Mouse (Mus musculus) liver, embryonic 14.5 days (tissue): ENCODE data around the gene Pacrg. TPM values are rescaled to one million over a fixed set of nuclear protein-coding genes. Genes with fewer than 3 reads are reported as not detected.

ENCODE experiments used
- ATAC-seq: fragments of 200-750 bp; cut with Nextera tagmentation; 2 replicates; pipeline ENCODE4 v1.8.0; 2017; ENCODE audit warnings: moderate number of reproducible peaks, mild to moderate bottlenecking, moderate library complexity; ENCODE audit not compliant: insufficient read depth
- DNase-seq, 3 experiments: peaks; one replicate each; pipeline ENCODE4 v3.0.0-alpha.2; 2012 to 2013; ENCODE audit warnings: low read depth in 3 of 3, low spot score in 3 of 3
- H3K27ac ChIP-seq: fragments of 300-500 bp; sonication (generic); 2 replicates; pipeline ENCODE4 v1.5.1; 2014; ENCODE audit warnings: moderate library complexity, mild to moderate bottlenecking, control low read depth, inconsistent platforms
- H3K27me3 ChIP-seq: fragments of 300-500 bp; sonication (generic); 2 replicates; pipeline ENCODE4 v1.6.1; 2014; ENCODE audit warnings: mild to moderate bottlenecking, low read length, moderate library complexity; ENCODE audit not compliant: control insufficient read depth, insufficient read depth
- H3K36me3 ChIP-seq: fragments of 300-500 bp; sonication (generic); replicated peaks from 2 replicates; pipeline ENCODE4 v1.6.1; 2014; ENCODE audit warnings: low read depth; ENCODE audit not compliant: control insufficient read depth, insufficient read depth
- H3K4me1 ChIP-seq, 2 experiments: fragments of 200-500 bp in 1 of 2; fragments of 300-500 bp in 1 of 2; sonication (generic) in 1 of 2; replicated peaks; 2 replicates each; pipeline ENCODE4 v1.6.1; 2012 to 2014; ENCODE audit warnings: antibody characterized with exemption in 1 of 2, inconsistent platforms in 1 of 2, low read length in 1 of 2; ENCODE audit not compliant: control insufficient read depth in 2 of 2, insufficient read depth in 2 of 2
- H3K4me2 ChIP-seq: fragments of 300-500 bp; sonication (generic); 2 replicates; pipeline ENCODE4 v1.6.1; 2014; ENCODE audit warnings: low read depth, mild to moderate bottlenecking, control low read depth, moderate library complexity
- H3K4me3 ChIP-seq, 2 experiments: fragments of 200-500 bp in 1 of 2; fragments of 300-500 bp in 1 of 2; sonication (generic) in 1 of 2; 2 replicates each; pipeline ENCODE4 v1.5.1; 2012 to 2014; ENCODE audit warnings: low read depth in 2 of 2, low read length in 2 of 2, mild to moderate bottlenecking in 2 of 2, control low read depth in 1 of 2, inconsistent platforms in 1 of 2, moderate library complexity in 1 of 2; ENCODE audit not compliant: insufficient read depth in 1 of 2
- H3K9ac ChIP-seq: fragments of 300-500 bp; sonication (generic); replicated peaks from 2 replicates; pipeline ENCODE4 v1.6.1; 2014; ENCODE audit warnings: mild to moderate bottlenecking, control low read depth, moderate library complexity
- H3K9me3 ChIP-seq: fragments of 300-500 bp; sonication (generic); 2 replicates; pipeline ENCODE4 v1.6.1; 2016; ENCODE audit warnings: low read length, mixed read lengths; ENCODE audit not compliant: control insufficient read depth
- CTCF ChIP-seq: IDR thresholded peaks from 2 replicates; pipeline ENCODE4 v1.5.1; 2016; ENCODE audit warnings: antibody characterized with exemption, low read depth, control low read depth
- EP300 ChIP-seq: IDR thresholded peaks from 2 replicates; pipeline ENCODE4 v1.6.1; 2016; ENCODE audit warnings: antibody characterized with exemption, low read depth
- WGBS: fragments of 180-500 bp; shearing (Covaris S2); extraction: QIAGEN DNeasy Blood & Tissue Kit; methylation state at CpG from one replicate; pipeline ENCODE4 v1.1.7; 2014; ENCODE audit not compliant: insufficient replicate concordance; 5-methylcytosine and 5-hydroxymethylcytosine counted together
- polyA plus RNA-seq, 2 experiments: library from polyadenylated mRNA; depleted of rRNA in 1 of 2; stranded (reverse) in 1 of 2; unstranded in 1 of 2; fragments of >200 nt; fragmentation: Nextera tagmentation in 1 of 2; extraction: Ambion mirVana in 1 of 2; gene quantifications; 2 replicates each; pipeline versions ENCODE4 v1.2.1 to v1.2.3; 2012 to 2014

Gene Pacrg
- polyA plus RNA-seq, 2 experiments, result 0.04 TPM; not detected in 1

- WGBS, result 26% methylated on average over 8 of the region's 8 CpGs
- DNase-seq (no peak), ATAC-seq (no peak)
- peak; percentile 40 for TF ChIP-seq CTCF
- no peak for TF ChIP-seq EP300
- Histone ChIP-seq H3K9me3 (no peaks in the 10 kb centered on the region), H3K4me2 (no peak overlapping the region), H3K4me1 (no peaks in the 10 kb centered on the region), H3K27ac (no peak overlapping the region), H3K4me3 (no peak overlapping the region), H3K36me3 (no peaks in the 10 kb centered on the region), H3K27me3 (no peaks in the 10 kb centered on the region), H3K9ac (no peak overlapping the region)
Observed at GRCm38 (mm10) chr17:10531024-10531423, 309.1 kb downstream of the Pacrg start.

- DNase-seq (no peak), ATAC-seq (no peak)
- no peak for TF ChIP-seq EP300
- TF ChIP-seq CTCF, result peak; percentile 31
- Histone ChIP-seq H3K9me3 (no peaks in the 10 kb centered on the region), H3K27ac (no peak overlapping the region), H3K4me1 (no peaks in the 10 kb centered on the region), H3K36me3 (no peaks in the 10 kb centered on the region), H3K4me3 (no peak overlapping the region), H3K4me2 (no peak overlapping the region), H3K27me3 (no peaks in the 10 kb centered on the region), H3K9ac (no peak overlapping the region)
- 32% methylated on average over 3 of the region's 3 CpGs for WGBS
Observed at GRCm38 (mm10) chr17:10529329-10529955, 310.7 kb downstream of the Pacrg start.

- no peak overlapping the region for H3K27ac ChIP-seq
- no peak for DNase-seq
- no peak for ATAC-seq
- no peaks in the 10 kb centered on the region for H3K36me3 ChIP-seq
- no peaks in the 10 kb centered on the region for H3K4me1 ChIP-seq
- no peak overlapping the region for H3K4me2 ChIP-seq
- TF ChIP-seq CTCF (no peak), EP300 (no peak)
- H3K27me3 ChIP-seq, result no peaks in the 10 kb centered on the region
- WGBS, result 55% methylated on average over 7 of the region's 7 CpGs
- no peak overlapping the region for H3K4me3 ChIP-seq
- no peak overlapping the region for H3K9ac ChIP-seq
- H3K9me3 ChIP-seq, result no peaks in the 10 kb centered on the region
Observed at GRCm38 (mm10) chr17:10521282-10521681, 318.8 kb downstream of the Pacrg start.

GRCm38 (mm10) chr17:10519506-10520155, 320.5 kb downstream of the Pacrg start:
- no peak overlapping the region for H3K4me2 ChIP-seq
- no peak for DNase-seq
- 51% methylated on average over 11 of the region's 11 CpGs for WGBS

GRCm38 (mm10) chr17:10514812-10515211, 325.3 kb downstream of the Pacrg start:
- DNase-seq, result no peak
- H3K4me3 ChIP-seq, result no peak overlapping the region

More at GRCm38 (mm10) chr17:10519506-10520155, 320.5 kb downstream of the Pacrg start:
- no peaks in the 10 kb centered on the region for H3K36me3 ChIP-seq
- H3K9me3 ChIP-seq, result no peaks in the 10 kb centered on the region
- no peak overlapping the region for H3K4me3 ChIP-seq
- no peak for TF ChIP-seq CTCF
- no peak for TF ChIP-seq EP300
- H3K27ac ChIP-seq, result no peak overlapping the region
- no peak overlapping the region for H3K9ac ChIP-seq
- H3K4me1 ChIP-seq, result no peaks in the 10 kb centered on the region
- no peak for ATAC-seq
- no peaks in the 10 kb centered on the region for H3K27me3 ChIP-seq

More at GRCm38 (mm10) chr17:10514812-10515211, 325.3 kb downstream of the Pacrg start:
- Histone ChIP-seq H3K9me3 (no peaks in the 10 kb centered on the region), H3K27me3 (no peaks in the 10 kb centered on the region), H3K36me3 (no peaks in the 10 kb centered on the region), H3K9ac (no peak overlapping the region), H3K27ac (no peak overlapping the region), H3K4me1 (no peaks in the 10 kb centered on the region), H3K4me2 (no peak overlapping the region)
- TF ChIP-seq EP300, result no peak
- TF ChIP-seq CTCF, result no peak
- WGBS, result 52% methylated on average over 6 of the region's 6 CpGs
- no peak for ATAC-seq
